Mouse (Mus musculus): ENCODE data around the gene Cela1. TPM values are rescaled to one million over a fixed set of nuclear protein-coding genes. Genes with fewer than 3 reads are reported as not detected.
A peak's percentile ranks its signal among the peaks of the same experiment; 100 is the strongest.

The Cela1 gene
- total RNA-seq (2014; fragmentation: Nextera tagmentation) (not detected in 2 replicates), total RNA-seq (2017) (2.9 and 6.4 TPM in 2 replicates), polyA plus RNA-seq (2012) (0.32 and 0.54 TPM in 2 replicates)

DNA sequence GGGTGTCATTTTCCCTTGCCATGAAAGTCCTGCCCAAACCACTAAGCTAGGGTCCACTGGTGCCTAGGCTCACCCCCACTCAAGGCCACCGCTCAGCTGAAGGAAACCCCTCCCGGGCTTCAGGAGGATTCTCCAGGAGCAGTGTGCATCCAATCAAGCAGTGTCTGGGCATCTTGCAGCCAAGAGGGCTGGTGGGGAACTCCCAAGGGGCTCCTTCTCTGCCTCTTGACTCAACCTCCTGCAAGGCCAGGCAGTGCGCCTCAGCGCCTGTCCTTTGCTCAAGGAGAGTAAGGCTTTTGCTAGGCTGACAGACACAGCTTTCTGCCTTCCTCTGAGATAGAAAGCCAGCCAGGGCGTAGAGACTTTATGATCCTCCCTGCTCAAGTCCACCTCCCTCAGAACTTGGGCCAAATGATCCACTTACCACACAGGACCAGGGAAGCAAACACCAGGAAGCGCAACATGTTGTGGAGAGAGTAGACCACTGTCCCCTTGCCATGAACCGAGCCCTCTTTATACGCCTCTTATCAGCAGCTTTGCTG lies at the start of gene Cela1:
Gene Cela1 (minus strand): TSS at position 492 of the 542 bp plus-strand sequence.
- H3K27me3 ChIP-seq (ENCODE audit: insufficient read depth, low read length), result peaks cover 20% of the 10 kb centered on the region
- H3K9me3 ChIP-seq (replicated peaks), result no peaks in the 10 kb centered on the region
- DNase-seq (ENCODE audit: low spot score), result no peak
- TF ChIP-seq TAL1 (conservative IDR thresholded peaks at IDR 0.05; ENCODE audit: low read depth, low read length) (no peak), CTCF (IDR thresholded peaks at IDR 0.05; ENCODE audit: low read depth, low read length) (no peak), GATA1 (IDR thresholded peaks at IDR 0.05; ENCODE audit: borderline replicate concordance, low read length) (no peak)
- H3K4me1 ChIP-seq (ENCODE audit: insufficient read depth, low read depth, low read length), result peaks cover 11% of the 10 kb centered on the region
- no peaks in the 10 kb centered on the region for H3K36me3 ChIP-seq (replicated peaks)
- H3K4me3 ChIP-seq (ENCODE audit: low read depth, low read length), result no peak within 1 kb of the TSS; the same call in 1 of the 2 replicates
- ATAC-seq (ENCODE audit: extremely low read depth, insufficient number of reproducible peaks, low FRiP score, poor library complexity, severe bottlenecking), result no peak

- Histone ChIP-seq H3K36me3 (replicated peaks) (no peaks in the 10 kb centered on the region), H3K4me1 (ENCODE audit: insufficient read depth, low read depth, low read length) (no peaks in the 10 kb centered on the region), H3K9me3 (replicated peaks) (peaks cover 4% of the 10 kb centered on the region; the same call in 1 of the 2 replicates), H3K4me3 (ENCODE audit: low read depth, low read length) (no peak overlapping the region), H3K27me3 (ENCODE audit: insufficient read depth, low read length) (no peaks in the 10 kb centered on the region)
- no peak for TF ChIP-seq GATA1 (IDR thresholded peaks at IDR 0.05; ENCODE audit: borderline replicate concordance, low read length)
- TF ChIP-seq GATA2 (IDR thresholded peaks at IDR 0.05; ENCODE audit: borderline replicate concordance, low read depth, low read length), result no peak
- no peak for TF ChIP-seq CTCF (IDR thresholded peaks at IDR 0.05; ENCODE audit: low read depth, low read length)
- TF ChIP-seq POLR2AphosphoS5 (IDR thresholded peaks at IDR 0.05; ENCODE audit: insufficient replicate concordance, low read depth, low read length), result no peak
- TF ChIP-seq TAL1 (conservative IDR thresholded peaks at IDR 0.05; ENCODE audit: low read depth, low read length), result no peak
- no peak for DNase-seq (ENCODE audit: low spot score)
- no peak for ATAC-seq (ENCODE audit: extremely low read depth, insufficient number of reproducible peaks, low FRiP score, poor library complexity, severe bottlenecking)
Measured at GRCm38 (mm10) chr15:100735953-100736300, 48.2 kb upstream of the Cela1 start.

GRCm38 (mm10) chr15:100735095-100735952 lies 47.6 kb upstream of the Cela1 start:
- H3K4me3 ChIP-seq (ENCODE audit: low read depth, low read length), result no peak overlapping the region

GRCm38 (mm10) chr15:100732580-100732979 lies 44.9 kb upstream of the Cela1 start:
- H3K9me3 ChIP-seq (replicated peaks), result peaks cover 17% of the 10 kb centered on the region
- H3K4me1 ChIP-seq (ENCODE audit: insufficient read depth, low read depth, low read length), result no peaks in the 10 kb centered on the region
- no peaks in the 10 kb centered on the region for H3K27me3 ChIP-seq (ENCODE audit: insufficient read depth, low read length)
- H3K36me3 ChIP-seq (replicated peaks), result no peaks in the 10 kb centered on the region
- ATAC-seq (ENCODE audit: extremely low read depth, insufficient number of reproducible peaks, low FRiP score, poor library complexity, severe bottlenecking) (no peak), DNase-seq (ENCODE audit: low spot score) (no peak)
- no peak overlapping the region for H3K4me3 ChIP-seq (ENCODE audit: low read depth, low read length)
- TF ChIP-seq CTCF (IDR thresholded peaks at IDR 0.05; ENCODE audit: low read depth, low read length), result no peak
- TF ChIP-seq GATA1 (IDR thresholded peaks at IDR 0.05; ENCODE audit: borderline replicate concordance, low read length), result no peak
- no peak for TF ChIP-seq GATA2 (IDR thresholded peaks at IDR 0.05; ENCODE audit: borderline replicate concordance, low read depth, low read length)
- no peak for TF ChIP-seq POLR2AphosphoS5 (IDR thresholded peaks at IDR 0.05; ENCODE audit: insufficient replicate concordance, low read depth, low read length)
- no peak for TF ChIP-seq TAL1 (conservative IDR thresholded peaks at IDR 0.05; ENCODE audit: low read depth, low read length)

More at GRCm38 (mm10) chr15:100735095-100735952, 47.6 kb upstream of the Cela1 start:
- no peaks in the 10 kb centered on the region for H3K4me1 ChIP-seq (ENCODE audit: insufficient read depth, low read depth, low read length)
- H3K9me3 ChIP-seq (replicated peaks), result peaks cover 4% of the 10 kb centered on the region; the same call in 1 of the 2 replicates
- no peaks in the 10 kb centered on the region for H3K36me3 ChIP-seq (replicated peaks)
- TF ChIP-seq POLR2AphosphoS5 (IDR thresholded peaks at IDR 0.05; ENCODE audit: insufficient replicate concordance, low read depth, low read length) (no peak), CTCF (IDR thresholded peaks at IDR 0.05; ENCODE audit: low read depth, low read length) (no peak), TAL1 (conservative IDR thresholded peaks at IDR 0.05; ENCODE audit: low read depth, low read length) (no peak), GATA2 (IDR thresholded peaks at IDR 0.05; ENCODE audit: borderline replicate concordance, low read depth, low read length) (no peak), GATA1 (IDR thresholded peaks at IDR 0.05; ENCODE audit: borderline replicate concordance, low read length) (no peak)
- DNase-seq (ENCODE audit: low spot score) (no peak), ATAC-seq (ENCODE audit: extremely low read depth, insufficient number of reproducible peaks, low FRiP score, poor library complexity, severe bottlenecking) (no peak)
- H3K27me3 ChIP-seq (ENCODE audit: insufficient read depth, low read length), result no peaks in the 10 kb centered on the region

- no peaks in the 10 kb centered on the region for H3K27me3 ChIP-seq (ENCODE audit: insufficient read depth, low read length)
- no peak for ATAC-seq (ENCODE audit: extremely low read depth, insufficient number of reproducible peaks, low FRiP score, poor library complexity, severe bottlenecking)
- no peaks in the 10 kb centered on the region for H3K4me1 ChIP-seq (ENCODE audit: insufficient read depth, low read depth, low read length)
- no peak for TF ChIP-seq TAL1 (conservative IDR thresholded peaks at IDR 0.05; ENCODE audit: low read depth, low read length)
- no peak for TF ChIP-seq GATA1 (IDR thresholded peaks at IDR 0.05; ENCODE audit: borderline replicate concordance, low read length)
- TF ChIP-seq GATA2 (IDR thresholded peaks at IDR 0.05; ENCODE audit: borderline replicate concordance, low read depth, low read length), result no peak
- TF ChIP-seq POLR2AphosphoS5 (IDR thresholded peaks at IDR 0.05; ENCODE audit: insufficient replicate concordance, low read depth, low read length), result no peak
- TF ChIP-seq CTCF (IDR thresholded peaks at IDR 0.05; ENCODE audit: low read depth, low read length), result no peak
- no peak for DNase-seq (ENCODE audit: low spot score)
- H3K4me3 ChIP-seq (ENCODE audit: low read depth, low read length), result no peak overlapping the region
- H3K36me3 ChIP-seq (replicated peaks), result no peaks in the 10 kb centered on the region
- peaks cover 20% of the 10 kb centered on the region for H3K9me3 ChIP-seq (replicated peaks)
Measured at GRCm38 (mm10) chr15:100731081-100731480, 43.4 kb upstream of the Cela1 start.

- H3K27me3 ChIP-seq (ENCODE audit: insufficient read depth, low read length), result no peaks in the 10 kb centered on the region
- no peak for ATAC-seq (ENCODE audit: extremely low read depth, insufficient number of reproducible peaks, low FRiP score, poor library complexity, severe bottlenecking)
- H3K9me3 ChIP-seq (replicated peaks), result peaks cover 16% of the 10 kb centered on the region
- no peaks in the 10 kb centered on the region for H3K4me1 ChIP-seq (ENCODE audit: insufficient read depth, low read depth, low read length)
- peak within 1 kb of the TSS; percentile 28; the same call in 1 of the 2 replicates for H3K4me3 ChIP-seq (ENCODE audit: low read depth, low read length)
- TF ChIP-seq GATA1 (IDR thresholded peaks at IDR 0.05; ENCODE audit: borderline replicate concordance, low read length) (no peak), GATA2 (IDR thresholded peaks at IDR 0.05; ENCODE audit: borderline replicate concordance, low read depth, low read length) (no peak), TAL1 (conservative IDR thresholded peaks at IDR 0.05; ENCODE audit: low read depth, low read length) (no peak), POLR2AphosphoS5 (IDR thresholded peaks at IDR 0.05; ENCODE audit: insufficient replicate concordance, low read depth, low read length) (no peak), CTCF (IDR thresholded peaks at IDR 0.05; ENCODE audit: low read depth, low read length) (no peak)
- DNase-seq (ENCODE audit: low spot score), result no peak
- no peaks in the 10 kb centered on the region for H3K36me3 ChIP-seq (replicated peaks)
Measured at GRCm38 (mm10) chr15:100729281-100729985, 41.7 kb upstream of the Cela1 start, which contains the start of gene Galnt6. Gene Galnt6 (minus strand): TSS chr15:100729376.
